Mouse (Mus musculus) heart, embryonic 11.5 days (tissue): ENCODE measurements around the gene Oasl2. TPM values are rescaled to one million over a fixed set of nuclear protein-coding genes. Genes with fewer than 3 reads are reported as not detected.
A peak's percentile ranks its signal among the peaks of the same experiment; 100 is the strongest.
"Not testable (repeated sequence)": the region's sequence is repeated elsewhere in the genome, so short reads cannot be mapped to it uniquely, and the experiment has no call there.

Source experiments
- ATAC-seq: fragments of 200-750 bp; cut with Nextera tagmentation; replicated peaks from 2 replicates; pipeline ENCODE4 v1.8.0; 2017; ENCODE audit warnings: moderate library complexity; ENCODE audit not compliant: insufficient number of reproducible peaks, low FRiP score, low TSS enrichment
- H3K27ac ChIP-seq: fragments of 300-500 bp; sonication (generic); 2 replicates; pipeline ENCODE4 v1.5.1; 2014; ENCODE audit warnings: mild to moderate bottlenecking, low read depth, low read length
- H3K27me3 ChIP-seq: fragments of 300-500 bp; sonication (generic); 2 replicates; pipeline ENCODE4 v1.6.1; 2014; ENCODE audit warnings: mild to moderate bottlenecking, low read length, mixed read lengths; ENCODE audit not compliant: control insufficient read depth, insufficient read depth
- H3K36me3 ChIP-seq: fragments of 300-500 bp; sonication (generic); 2 replicates; pipeline ENCODE4 v1.6.1; 2014; ENCODE audit warnings: mild to moderate bottlenecking, low read length, moderate library complexity, mixed read lengths; ENCODE audit not compliant: control insufficient read depth, insufficient read depth
- H3K4me1 ChIP-seq: fragments of 300-500 bp; sonication (generic); 2 replicates; pipeline ENCODE4 v1.6.1; 2014; ENCODE audit warnings: low read length; ENCODE audit not compliant: control insufficient read depth, insufficient read depth
- H3K4me2 ChIP-seq: fragments of 300-500 bp; sonication (generic); 2 replicates; pipeline ENCODE4 v1.6.1; 2014; ENCODE audit warnings: mild to moderate bottlenecking, moderate library complexity
- H3K4me3 ChIP-seq: fragments of 300-500 bp; sonication (generic); 2 replicates; pipeline ENCODE4 v1.5.1; 2014; ENCODE audit warnings: low read depth, low read length
- H3K9ac ChIP-seq: fragments of 300-500 bp; sonication (generic); 2 replicates; pipeline ENCODE4 v1.6.1; 2014; ENCODE audit warnings: mild to moderate bottlenecking, low read depth, low read length, moderate library complexity
- H3K9me3 ChIP-seq: fragments of 300-500 bp; sonication (generic); replicated peaks from 2 replicates; pipeline ENCODE4 v1.6.1; 2016; ENCODE audit warnings: low read length; ENCODE audit not compliant: control insufficient read depth
- WGBS: fragments of 180-500 bp; shearing (Covaris S2); extraction: QIAGEN DNeasy Blood & Tissue Kit; methylation state at CpG from one replicate; pipeline ENCODE4 v1.1.7; 2014; ENCODE audit not compliant: insufficient replicate concordance; 5-methylcytosine and 5-hydroxymethylcytosine counted together
- polyA plus RNA-seq: library from polyadenylated mRNA; unstranded; fragments of >200 nt; fragmentation: Nextera tagmentation; extraction: Ambion mirVana; gene quantifications from 2 replicates; pipeline ENCODE4 v1.2.1, GENCODE M21; 2014

Gene Oasl2
- polyA plus RNA-seq, 1 experiment from 2014 or later = 2.7 TPM

GRCm38 (mm10) chr5:114897374-114897793 lies 648 bp downstream of the Oasl2 start:
- Histone ChIP-seq H3K4me2 (peak overlapping the region; percentile 53), H3K4me1 (peaks cover 5% of the 10 kb centered on the region; the same call in 1 of the 2 replicates), H3K27me3 (peaks cover 2% of the 10 kb centered on the region), H3K27ac (no peak overlapping the region), H3K9me3 (no peaks in the 10 kb centered on the region), H3K36me3 (no peaks in the 10 kb centered on the region), H3K9ac (no peak overlapping the region), H3K4me3 (peak overlapping the region; percentile 23)
- no peak for ATAC-seq
- WGBS = 7% methylated on average over 7 of the region's 7 CpGs

- 72% methylated on average over 7 of the region's 7 CpGs for WGBS
- no peak overlapping the region for H3K4me2 ChIP-seq
- H3K27me3 ChIP-seq = peaks cover 2% of the 10 kb centered on the region
- no peaks in the 10 kb centered on the region for H3K9me3 ChIP-seq
- no peak for ATAC-seq
- H3K36me3 ChIP-seq = no peaks in the 10 kb centered on the region
- no peak overlapping the region for H3K9ac ChIP-seq
- peaks cover 5% of the 10 kb centered on the region; the same call in 1 of the 2 replicates for H3K4me1 ChIP-seq
- no peak overlapping the region for H3K27ac ChIP-seq
- H3K4me3 ChIP-seq = no peak overlapping the region
Measured at GRCm38 (mm10) chr5:114898857-114899256, 2.1 kb downstream of the Oasl2 start.

GRCm38 (mm10) chr5:114902413-114902812 lies 5.7 kb downstream of the Oasl2 start:
- H3K4me2 ChIP-seq = no peak overlapping the region
- peaks cover 3% of the 10 kb centered on the region for H3K27me3 ChIP-seq
- H3K36me3 ChIP-seq = no peaks in the 10 kb centered on the region
- no peak overlapping the region for H3K27ac ChIP-seq
- H3K9ac ChIP-seq = no peak overlapping the region
- no peaks in the 10 kb centered on the region for H3K9me3 ChIP-seq
- WGBS = 52% methylated on average over 1 of the region's 1 CpGs
- no peak for ATAC-seq
- H3K4me3 ChIP-seq = no peak overlapping the region
- no peaks in the 10 kb centered on the region; the same call in 1 of the 2 replicates for H3K4me1 ChIP-seq

- no peak for ATAC-seq
- H3K4me2 ChIP-seq = no peak overlapping the region
- 0 out of 2 replicates have a peak, but pooled peaks cover 2% of the 10 kb centered on the region for H3K27me3 ChIP-seq
- H3K27ac ChIP-seq = no peak overlapping the region
- H3K36me3 ChIP-seq = no peaks in the 10 kb centered on the region
- H3K4me1 ChIP-seq = no peaks in the 10 kb centered on the region
- no peak overlapping the region for H3K9ac ChIP-seq
- WGBS = 49% methylated on average over 13 of the region's 13 CpGs
- no peak overlapping the region for H3K4me3 ChIP-seq
- H3K9me3 ChIP-seq = no peaks in the 10 kb centered on the region
Measured at GRCm38 (mm10) chr5:114908598-114909305, 12.0 kb downstream of the Oasl2 start.

- ATAC-seq = no peak
- Histone ChIP-seq H3K36me3 (no peaks in the 10 kb centered on the region), H3K27ac (no peak overlapping the region), H3K4me3 (no peak overlapping the region), H3K27me3 (no peaks in the 10 kb centered on the region), H3K4me2 (no peak overlapping the region), H3K9me3 (no peaks in the 10 kb centered on the region), H3K9ac (no peak overlapping the region), H3K4me1 (no peaks in the 10 kb centered on the region)
- 58% methylated on average over 4 of the region's 4 CpGs for WGBS
Measured at GRCm38 (mm10) chr5:114913686-114914085, 16.9 kb downstream of the Oasl2 start.

DNA sequence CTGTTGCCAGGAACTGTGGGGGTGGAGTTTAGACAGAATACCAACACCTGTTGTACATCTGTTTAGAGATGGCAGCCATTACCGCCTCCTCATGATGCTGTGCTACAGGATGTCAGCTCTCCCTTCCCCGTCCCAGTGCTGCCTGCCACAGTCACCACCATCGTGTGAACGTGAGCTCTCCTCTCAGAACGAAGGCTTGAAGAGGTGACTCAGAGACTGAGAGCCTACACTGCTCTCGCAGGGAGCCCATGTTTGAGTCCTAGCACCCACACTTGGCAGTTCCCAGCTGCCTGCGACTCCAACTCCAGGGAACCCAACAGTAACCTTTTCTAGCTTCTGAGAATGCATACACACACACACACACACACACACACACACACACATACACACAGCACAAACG lies 18.1 kb downstream of the Oasl2 start:
- Histone ChIP-seq H3K4me1 (no peaks in the 10 kb centered on the region), H3K4me2 (no peak overlapping the region), H3K9ac (no peak overlapping the region), H3K27me3 (no peaks in the 10 kb centered on the region), H3K27ac (no peak overlapping the region), H3K4me3 (no peak overlapping the region), H3K36me3 (no peaks in the 10 kb centered on the region), H3K9me3 (no peaks in the 10 kb centered on the region)
- no peak for ATAC-seq
- 59% methylated on average over 8 of the region's 8 CpGs for WGBS

- Histone ChIP-seq H3K9me3 (no peaks in the 10 kb centered on the region), H3K27me3 (no peaks in the 10 kb centered on the region), H3K36me3 (no peaks in the 10 kb centered on the region), H3K27ac (no peak overlapping the region), H3K4me2 (no peak overlapping the region), H3K4me1 (no peaks in the 10 kb centered on the region), H3K9ac (no peak overlapping the region), H3K4me3 (no peak overlapping the region)
- ATAC-seq = no peak
- 76% methylated on average over 5 of the region's 5 CpGs for WGBS
Measured at GRCm38 (mm10) chr5:114915854-114916253, 19.1 kb downstream of the Oasl2 start.

- no peak overlapping the region for H3K4me3 ChIP-seq
- no peaks in the 10 kb centered on the region for H3K9me3 ChIP-seq
- no peaks in the 10 kb centered on the region for H3K27me3 ChIP-seq
- no peak overlapping the region for H3K4me2 ChIP-seq
- no peaks in the 10 kb centered on the region for H3K36me3 ChIP-seq
- ATAC-seq = no peak
- WGBS = 80% methylated on average over 4 of the region's 4 CpGs
- no peak overlapping the region for H3K9ac ChIP-seq
- H3K27ac ChIP-seq = no peak overlapping the region
- no peaks in the 10 kb centered on the region for H3K4me1 ChIP-seq
Measured at GRCm38 (mm10) chr5:114916777-114917176, 20.0 kb downstream of the Oasl2 start.

DNA sequence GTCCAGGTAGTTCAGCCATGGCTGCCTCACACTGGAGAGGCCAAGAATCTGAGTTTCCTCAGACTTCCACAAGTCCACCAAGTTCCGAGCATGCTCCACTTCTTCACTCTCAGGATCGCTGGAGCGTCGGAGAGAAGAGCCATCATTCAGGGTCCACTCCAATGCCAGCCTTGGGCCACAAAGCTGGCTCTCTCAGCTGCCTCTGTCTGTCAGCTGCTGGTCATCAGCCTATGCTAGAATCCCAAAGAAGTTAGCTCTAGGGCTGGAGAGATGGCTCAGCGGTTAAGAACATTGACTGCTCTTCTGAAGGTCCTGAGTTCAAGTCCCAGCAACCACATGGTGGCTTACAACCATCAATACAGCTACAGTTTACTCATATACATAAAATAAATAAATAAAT lies 20.6 kb downstream of the Oasl2 start:
- 87% methylated on average over 5 of the region's 5 CpGs for WGBS
- not testable (repeated sequence) for H3K9ac ChIP-seq

More for the DNA sequence above, 20.6 kb downstream of the Oasl2 start:
- H3K4me1 ChIP-seq, H3K4me2 ChIP-seq, H3K9me3 ChIP-seq, H3K27me3 ChIP-seq, ATAC-seq, H3K4me3 ChIP-seq, H3K36me3 ChIP-seq, H3K27ac ChIP-seq: not testable (repeated sequence)
